Mouse (Mus musculus) kidney, postnatal 36 days (tissue): Measurements from ENCODE around the gene Lrrc51.
A peak's percentile ranks its signal among the peaks of the same experiment; 100 is the strongest.

Experiments
- DNase-seq, 2 experiments: peaks; one replicate each; pipeline ENCODE4 v3.0.0; 2021 to 2022; ENCODE audit warnings: mixed read lengths in 2 of 2

Lrrc51 gene

DNA sequence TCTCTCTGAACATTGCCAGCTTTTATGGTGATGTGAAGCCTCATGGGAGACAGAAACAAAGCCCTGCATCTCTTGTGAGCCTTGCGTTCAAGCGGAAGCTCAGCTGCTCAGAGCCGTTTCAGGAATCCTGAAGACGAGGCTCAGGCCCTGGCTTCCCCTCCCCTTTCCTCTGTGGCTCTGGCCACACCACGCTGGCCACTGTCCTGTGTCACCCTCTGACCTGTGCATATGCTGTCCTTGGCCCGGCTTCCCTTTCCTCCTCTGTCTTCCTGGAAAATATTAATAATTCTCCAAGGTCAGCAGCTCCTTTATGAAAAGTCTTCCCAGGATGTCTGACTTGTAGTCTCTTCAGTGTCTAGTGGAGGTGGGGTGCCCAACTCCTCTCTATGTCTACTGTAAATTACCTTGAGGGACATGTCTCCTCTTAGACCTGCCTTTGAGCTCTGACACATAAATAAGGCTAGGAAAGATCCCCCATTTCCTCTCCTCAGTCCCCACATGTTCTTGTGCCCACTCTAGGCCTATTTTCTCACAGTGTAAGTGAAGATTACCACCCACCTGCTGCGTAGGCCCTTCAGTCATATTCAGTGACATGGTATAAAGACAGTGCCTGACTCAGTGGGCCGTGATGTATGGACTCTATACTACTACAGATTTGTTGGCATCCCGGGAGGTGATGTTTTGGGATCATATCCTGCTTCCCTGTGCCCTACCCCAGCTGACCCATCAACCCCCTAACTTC lies 51.1 kb downstream of the Lrrc51 start:
- peak; percentile 54 to 60 for DNase-seq

GRCm38 (mm10) chr7:101880855-101881254 lies 52.8 kb downstream of the Lrrc51 start:
- DNase-seq: no peak

GRCm38 (mm10) chr7:101875978-101876377 lies 57.7 kb downstream of the Lrrc51 start:
- no peak for DNase-seq

DNA sequence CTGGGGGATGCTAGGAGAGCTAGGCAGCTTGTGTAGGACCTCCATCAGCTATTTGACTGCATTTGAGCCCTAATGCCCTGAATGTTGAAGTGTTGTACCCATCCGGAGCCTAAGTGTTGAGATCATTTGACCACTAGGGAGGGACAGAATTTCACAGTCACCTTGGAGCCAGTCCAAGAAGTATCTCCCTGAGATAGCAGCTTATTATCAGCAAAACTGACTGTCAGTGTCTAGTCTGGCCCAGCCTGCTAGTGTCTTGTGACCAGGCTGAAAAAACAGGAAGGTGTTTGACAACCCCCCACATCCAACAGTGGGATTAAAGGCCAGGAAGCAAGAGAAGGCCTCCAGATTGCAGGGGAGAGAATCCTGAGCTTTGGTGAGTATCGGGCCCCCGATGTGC lies 62.4 kb downstream of the Lrrc51 start:
- peak; percentile 26 to 45 for DNase-seq

DNA sequence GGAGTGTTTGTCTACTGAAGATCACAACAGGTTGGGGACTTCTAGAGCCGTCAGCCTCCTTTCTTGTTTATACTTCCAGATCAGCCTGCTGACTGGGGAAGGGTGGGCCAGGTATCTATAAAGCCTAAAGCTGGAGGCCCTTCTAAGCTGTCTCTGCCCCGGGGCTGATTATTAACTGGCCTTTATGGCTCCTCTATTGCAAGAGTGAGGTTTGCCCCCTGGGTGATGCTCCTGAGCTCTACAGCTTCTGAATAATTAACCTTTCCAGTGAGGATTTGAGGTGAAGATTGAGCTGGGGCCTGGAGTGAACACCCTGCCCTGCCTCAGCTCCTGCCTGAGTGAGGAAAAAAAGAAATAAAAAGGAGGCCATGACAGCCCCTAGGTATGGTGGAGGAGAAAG lies 63.1 kb downstream of the Lrrc51 start, which contains the start of gene Folr1:
TSS of gene Folr1 (minus strand) at position 160 of the 400 bp plus-strand sequence.
- peak; percentile 73 to 87 for DNase-seq

DNA sequence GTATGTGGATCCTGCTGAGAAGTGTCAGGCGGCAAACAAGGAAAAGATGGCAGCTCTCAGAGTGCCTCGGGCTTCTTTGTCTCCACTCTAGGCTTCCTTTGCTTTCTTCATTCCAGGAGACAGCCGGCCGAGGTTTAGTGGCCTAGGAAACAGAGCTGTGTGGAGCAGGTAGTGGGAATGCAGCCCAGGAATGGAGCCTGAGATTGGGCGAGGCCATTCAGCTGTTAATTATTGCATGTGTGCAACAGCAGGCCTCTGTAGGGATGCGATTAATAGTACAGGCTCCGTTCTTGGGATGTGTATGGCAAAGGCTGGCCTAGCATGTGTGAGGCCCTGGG lies 64.6 kb downstream of the Lrrc51 start:
- DNase-seq: peak; percentile 49 to 60

GRCm38 (mm10) chr7:101868241-101869162 lies 65.2 kb downstream of the Lrrc51 start:
- peak; percentile 67 to 79 for DNase-seq

DNA sequence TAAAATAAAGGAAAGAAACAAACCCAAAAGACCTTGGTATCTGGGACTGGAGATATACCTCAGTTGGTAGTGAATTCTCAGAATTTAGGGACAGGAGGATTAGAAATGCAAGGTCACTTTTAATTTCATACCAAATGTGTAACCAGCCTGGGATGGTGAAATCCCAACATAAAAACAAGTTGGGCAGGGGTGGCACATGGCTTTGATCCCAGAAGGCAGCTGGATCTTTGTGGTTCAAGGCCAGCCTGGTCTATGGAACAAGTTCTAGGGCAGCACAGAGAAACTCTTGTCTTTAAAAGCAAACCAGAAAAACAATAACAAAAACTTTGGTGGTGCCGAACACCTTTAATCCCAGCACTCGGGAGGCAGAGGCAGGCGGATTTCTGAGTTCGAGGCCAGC lies 66.2 kb downstream of the Lrrc51 start:
- no peak for DNase-seq

- peak; percentile 40 to 42 for DNase-seq
Observed at GRCm38 (mm10) chr7:101866491-101867265, 67.0 kb downstream of the Lrrc51 start.

GRCm38 (mm10) chr7:101863415-101863814 lies 70.3 kb downstream of the Lrrc51 start, which contains the start of gene Anapc15:
Gene Anapc15 (plus strand): TSS chr7:101863715.
- no peak for DNase-seq
